Mouse (Mus musculus) kidney, adult 8-10 months (tissue): ENCODE data around the gene Ppp4r1.

Experiments
- DNase-seq, 2 experiments: peaks; one replicate each; pipeline ENCODE4 v3.0.0; 2022

Gene Ppp4r1

GRCm38 (mm10) chr17:65813763-65814162, 31.4 kb downstream of the Ppp4r1 start:
- DNase-seq = no peak

- DNase-seq = no peak
Measured at GRCm38 (mm10) chr17:65820197-65820596, 37.8 kb downstream of the Ppp4r1 start.

- DNase-seq = no peak
Measured at GRCm38 (mm10) chr17:65822423-65822822, 40.0 kb downstream of the Ppp4r1 start.

- peak; percentile 15 to 40 for DNase-seq
Measured at GRCm38 (mm10) chr17:65824246-65824645, 41.9 kb downstream of the Ppp4r1 start.

GRCm38 (mm10) chr17:65826257-65826656, 43.9 kb downstream of the Ppp4r1 start:
- DNase-seq = no peak

GRCm38 (mm10) chr17:65827119-65827840, 44.9 kb downstream of the Ppp4r1 start:
- DNase-seq = no peak

- no peak for DNase-seq
Measured at GRCm38 (mm10) chr17:65827904-65828303, 45.5 kb downstream of the Ppp4r1 start.

GRCm38 (mm10) chr17:65828951-65829350, 46.6 kb downstream of the Ppp4r1 start:
- DNase-seq = peak; percentile 30 to 40

GRCm38 (mm10) chr17:65830216-65830863, 48.0 kb downstream of the Ppp4r1 start:
- no peak for DNase-seq

GRCm38 (mm10) chr17:65833891-65834290, 51.5 kb downstream of the Ppp4r1 start:
- peak in 1 of 2 experiments; percentile 20 for DNase-seq

GRCm38 (mm10) chr17:65836746-65837145, 54.4 kb downstream of the Ppp4r1 start:
- no peak for DNase-seq

GRCm38 (mm10) chr17:65839541-65840256, 57.3 kb downstream of the Ppp4r1 start:
- no peak for DNase-seq

- peak in 1 of 2 experiments; percentile 35 for DNase-seq
Measured at GRCm38 (mm10) chr17:65842669-65843381, 60.5 kb downstream of the Ppp4r1 start.

- DNase-seq = no peak
Measured at GRCm38 (mm10) chr17:65845423-65845822, 63.0 kb downstream of the Ppp4r1 start.

- DNase-seq = no peak
Measured at GRCm38 (mm10) chr17:65847694-65848449, 65.5 kb downstream of the Ppp4r1 start.

GRCm38 (mm10) chr17:65850487-65850886, 68.1 kb downstream of the Ppp4r1 start:
- DNase-seq = no peak

GRCm38 (mm10) chr17:65851749-65852148, 69.4 kb downstream of the Ppp4r1 start:
- no peak for DNase-seq

GRCm38 (mm10) chr17:65853326-65853725, 71.0 kb downstream of the Ppp4r1 start:
- no peak for DNase-seq

- DNase-seq = no peak
Measured at GRCm38 (mm10) chr17:65854006-65854405, 71.6 kb downstream of the Ppp4r1 start.

- DNase-seq = no peak
Measured at GRCm38 (mm10) chr17:65857617-65858016, 75.2 kb downstream of the Ppp4r1 start.

- peak in 1 of 2 experiments; percentile 34 for DNase-seq
Measured at GRCm38 (mm10) chr17:65862579-65862978, 80.2 kb downstream of the Ppp4r1 start.

GRCm38 (mm10) chr17:65863830-65864229, 81.5 kb downstream of the Ppp4r1 start:
- DNase-seq = no peak
